Mouse (Mus musculus): ENCODE measurements around the gene Gpr155. TPM values are rescaled to one million over a fixed set of nuclear protein-coding genes. Genes with fewer than 3 reads are reported as not detected.

Gene Gpr155
- polyA plus RNA-seq, 1 experiment = 9.9 TPM

- H3K36me3 ChIP-seq (ENCODE audit: control insufficient read depth, insufficient read depth, low read length) = no peaks in the 10 kb centered on the region
- TF ChIP-seq POLR2A (IDR thresholded peaks at IDR 0.05; ENCODE audit: low read depth, low read length) (no peak), CTCF (IDR thresholded peaks at IDR 0.05; ENCODE audit: extremely low read depth, insufficient read length, insufficient replicate concordance, low read depth, low read length) (no peak)
- 70% methylated on average over 15 of the region's 15 CpGs for WGBS
- no peaks in the 10 kb centered on the region for H3K27me3 ChIP-seq (ENCODE audit: control insufficient read depth, insufficient read depth, low read length)
- no peaks in the 10 kb centered on the region for H3K4me1 ChIP-seq (ENCODE audit: control insufficient read depth, insufficient read depth, insufficient read length, low read length)
- H3K27ac ChIP-seq (ENCODE audit: insufficient read depth, low read depth, low read length) = no peak overlapping the region
- H3K4me3 ChIP-seq (ENCODE audit: low read depth, low read length) = no peak overlapping the region
Observed at GRCm38 (mm10) chr2:73403385-73404013, 17.1 kb upstream of the Gpr155 start.

GRCm38 (mm10) chr2:73401689-73402088, 15.3 kb upstream of the Gpr155 start:
- Histone ChIP-seq H3K27me3 (ENCODE audit: control insufficient read depth, insufficient read depth, low read length) (no peaks in the 10 kb centered on the region), H3K4me3 (ENCODE audit: low read depth, low read length) (no peak overlapping the region), H3K36me3 (ENCODE audit: control insufficient read depth, insufficient read depth, low read length) (no peaks in the 10 kb centered on the region), H3K4me1 (ENCODE audit: control insufficient read depth, insufficient read depth, insufficient read length, low read length) (no peaks in the 10 kb centered on the region), H3K27ac (ENCODE audit: insufficient read depth, low read depth, low read length) (no peak overlapping the region)
- 64% methylated on average over 1 of the region's 1 CpGs for WGBS
- no peak for TF ChIP-seq CTCF (IDR thresholded peaks at IDR 0.05; ENCODE audit: extremely low read depth, insufficient read length, insufficient replicate concordance, low read depth, low read length)
- no peak for TF ChIP-seq POLR2A (IDR thresholded peaks at IDR 0.05; ENCODE audit: low read depth, low read length)

GRCm38 (mm10) chr2:73397476-73397875, 11.1 kb upstream of the Gpr155 start:
- no peak for TF ChIP-seq POLR2A (IDR thresholded peaks at IDR 0.05; ENCODE audit: low read depth, low read length)
- TF ChIP-seq CTCF (IDR thresholded peaks at IDR 0.05; ENCODE audit: extremely low read depth, insufficient read length, insufficient replicate concordance, low read depth, low read length) = no peak
- Histone ChIP-seq H3K27me3 (ENCODE audit: control insufficient read depth, insufficient read depth, low read length) (no peaks in the 10 kb centered on the region), H3K36me3 (ENCODE audit: control insufficient read depth, insufficient read depth, low read length) (no peaks in the 10 kb centered on the region), H3K4me1 (ENCODE audit: control insufficient read depth, insufficient read depth, insufficient read length, low read length) (no peaks in the 10 kb centered on the region), H3K4me3 (ENCODE audit: low read depth, low read length) (no peak overlapping the region), H3K27ac (ENCODE audit: insufficient read depth, low read depth, low read length) (no peak overlapping the region)
- 95% methylated on average over 2 of the region's 2 CpGs for WGBS

GRCm38 (mm10) chr2:73396828-73397325, 10.5 kb upstream of the Gpr155 start:
- H3K4me1 ChIP-seq (ENCODE audit: control insufficient read depth, insufficient read depth, insufficient read length, low read length) = no peaks in the 10 kb centered on the region
- WGBS = 57% methylated on average over 3 of the region's 3 CpGs
- H3K4me3 ChIP-seq (ENCODE audit: low read depth, low read length) = no peak overlapping the region
- no peak for TF ChIP-seq POLR2A (IDR thresholded peaks at IDR 0.05; ENCODE audit: low read depth, low read length)
- TF ChIP-seq CTCF (IDR thresholded peaks at IDR 0.05; ENCODE audit: extremely low read depth, insufficient read length, insufficient replicate concordance, low read depth, low read length) = no peak
- H3K36me3 ChIP-seq (ENCODE audit: control insufficient read depth, insufficient read depth, low read length) = no peaks in the 10 kb centered on the region
- no peak overlapping the region for H3K27ac ChIP-seq (ENCODE audit: insufficient read depth, low read depth, low read length)
- H3K27me3 ChIP-seq (ENCODE audit: control insufficient read depth, insufficient read depth, low read length) = no peaks in the 10 kb centered on the region

- no peak for TF ChIP-seq CTCF (IDR thresholded peaks at IDR 0.05; ENCODE audit: extremely low read depth, insufficient read length, insufficient replicate concordance, low read depth, low read length)
- TF ChIP-seq POLR2A (IDR thresholded peaks at IDR 0.05; ENCODE audit: low read depth, low read length) = no peak
- 71% methylated on average over 8 of the region's 8 CpGs for WGBS
- Histone ChIP-seq H3K4me1 (ENCODE audit: control insufficient read depth, insufficient read depth, insufficient read length, low read length) (no peaks in the 10 kb centered on the region), H3K4me3 (ENCODE audit: low read depth, low read length) (no peak overlapping the region), H3K36me3 (ENCODE audit: control insufficient read depth, insufficient read depth, low read length) (no peaks in the 10 kb centered on the region), H3K27me3 (ENCODE audit: control insufficient read depth, insufficient read depth, low read length) (no peaks in the 10 kb centered on the region), H3K27ac (ENCODE audit: insufficient read depth, low read depth, low read length) (no peak overlapping the region)
Observed at GRCm38 (mm10) chr2:73395516-73395915, 9.1 kb upstream of the Gpr155 start.

GRCm38 (mm10) chr2:73394476-73394875, 8.1 kb upstream of the Gpr155 start:
- H3K4me3 ChIP-seq (ENCODE audit: low read depth, low read length) = no peak overlapping the region
- TF ChIP-seq POLR2A (IDR thresholded peaks at IDR 0.05; ENCODE audit: low read depth, low read length) = no peak
- TF ChIP-seq CTCF (IDR thresholded peaks at IDR 0.05; ENCODE audit: extremely low read depth, insufficient read length, insufficient replicate concordance, low read depth, low read length) = no peak
- no peaks in the 10 kb centered on the region for H3K4me1 ChIP-seq (ENCODE audit: control insufficient read depth, insufficient read depth, insufficient read length, low read length)
- no peak overlapping the region for H3K27ac ChIP-seq (ENCODE audit: insufficient read depth, low read depth, low read length)
- WGBS = 78% methylated on average over 3 of the region's 3 CpGs
- no peaks in the 10 kb centered on the region for H3K36me3 ChIP-seq (ENCODE audit: control insufficient read depth, insufficient read depth, low read length)
- no peaks in the 10 kb centered on the region for H3K27me3 ChIP-seq (ENCODE audit: control insufficient read depth, insufficient read depth, low read length)

- H3K27me3 ChIP-seq (ENCODE audit: control insufficient read depth, insufficient read depth, low read length) = no peaks in the 10 kb centered on the region
- no peak overlapping the region for H3K4me3 ChIP-seq (ENCODE audit: low read depth, low read length)
- TF ChIP-seq CTCF (IDR thresholded peaks at IDR 0.05; ENCODE audit: extremely low read depth, insufficient read length, insufficient replicate concordance, low read depth, low read length) = no peak
- TF ChIP-seq POLR2A (IDR thresholded peaks at IDR 0.05; ENCODE audit: low read depth, low read length) = no peak
- H3K27ac ChIP-seq (ENCODE audit: insufficient read depth, low read depth, low read length) = no peak overlapping the region
- WGBS = 87% methylated on average over 2 of the region's 2 CpGs
- H3K4me1 ChIP-seq (ENCODE audit: control insufficient read depth, insufficient read depth, insufficient read length, low read length) = peaks cover 3% of the 10 kb centered on the region; the same call in 1 of the 2 replicates
- H3K36me3 ChIP-seq (ENCODE audit: control insufficient read depth, insufficient read depth, low read length) = no peaks in the 10 kb centered on the region
Observed at GRCm38 (mm10) chr2:73392772-73393171, 6.4 kb upstream of the Gpr155 start.

Measured in small intestine, adult 2 months (tissue).